Mouse (Mus musculus) inflammation-experienced regulatory T-cells, adult 6 months (primary cell): ENCODE measurements around the gene Oasl1. TPM values are rescaled to one million over a fixed set of nuclear protein-coding genes. Genes with fewer than 3 reads are reported as not detected.
"Not testable (repeated sequence)": the region's sequence is repeated elsewhere in the genome, so short reads cannot be mapped to it uniquely, and the experiment has no call there.

Experiments
- ATAC-seq: one replicate; pipeline ENCODE4 v1.8.0; 2017
- polyA plus RNA-seq, 3 experiments: library from polyadenylated mRNA; unstranded; fragments of 100-300 nt; shearing (Covaris generic); gene quantifications; one replicate each; pipeline ENCODE4 v1.2.1; 2017

Oasl1 gene
- polyA plus RNA-seq, 3 experiments from 2014 or later = 1.9 to 3.9 (median 2.6) TPM

DNA sequence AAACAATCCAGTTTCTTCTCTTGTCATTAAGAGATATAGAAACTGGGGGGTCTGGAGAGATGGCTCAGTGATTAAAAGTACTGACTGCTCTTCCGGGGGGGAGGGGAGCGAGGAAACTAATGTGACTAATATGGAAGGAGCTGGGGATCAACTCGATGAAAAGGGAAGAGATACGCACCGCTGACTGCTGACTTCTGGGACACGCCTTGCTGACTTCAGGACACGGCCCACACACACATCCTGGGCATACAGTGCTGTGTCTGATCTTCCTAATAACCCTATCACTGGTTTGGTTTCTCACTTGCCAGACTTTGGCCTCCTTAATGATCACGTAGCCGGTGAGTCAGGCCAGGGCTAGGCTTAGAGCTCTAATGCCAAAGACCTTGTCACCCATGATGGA, 3.7 kb downstream of the Oasl1 start:
- ATAC-seq = no peak

- no peak for ATAC-seq
Measured at GRCm38 (mm10) chr5:114931626-114932025, 8.6 kb downstream of the Oasl1 start.

DNA sequence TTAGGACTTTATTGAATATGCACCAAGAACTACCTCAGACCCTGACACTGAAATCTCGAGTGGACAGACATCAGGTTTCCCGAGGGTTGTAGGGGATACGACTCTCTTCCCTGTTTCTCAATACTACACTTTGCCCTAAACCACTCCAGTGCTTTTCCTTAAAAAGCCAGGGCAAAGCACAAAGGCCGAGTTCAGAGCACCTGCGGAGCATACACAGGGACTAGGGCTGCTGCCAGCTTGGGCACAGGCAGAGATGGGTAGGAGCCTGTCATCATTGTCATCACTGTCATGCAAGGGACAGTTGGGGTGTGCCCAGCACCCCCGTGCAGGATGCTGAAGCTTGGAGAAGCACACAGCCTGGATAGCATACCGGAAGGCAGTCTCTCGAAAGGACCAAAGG, 10.2 kb downstream of the Oasl1 start:
- no peak for ATAC-seq

- no peak for ATAC-seq
Measured at GRCm38 (mm10) chr5:114935838-114936237, 12.8 kb downstream of the Oasl1 start.

DNA sequence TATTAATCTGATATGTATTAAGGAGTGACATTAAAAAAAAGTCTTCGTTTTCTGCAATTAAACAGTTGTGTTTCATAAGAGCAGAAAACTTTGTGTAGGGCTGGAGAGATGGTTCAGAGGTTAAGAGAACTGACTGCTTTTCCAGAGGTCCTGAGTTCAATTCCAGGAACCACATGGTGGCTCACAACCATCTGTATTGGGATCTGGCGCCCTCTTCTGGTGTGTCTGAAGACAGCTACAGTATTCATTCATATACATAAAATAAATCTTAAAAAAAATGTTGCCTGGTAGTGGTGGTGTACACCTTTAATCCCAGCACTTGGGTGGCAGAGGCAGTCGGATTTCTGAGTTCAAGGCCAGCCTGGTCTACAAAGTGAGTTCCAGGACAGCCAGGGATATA, 18.1 kb downstream of the Oasl1 start:
- not testable (repeated sequence) for ATAC-seq

- ATAC-seq = peak; percentile 99
Measured at GRCm38 (mm10) chr5:114942074-114942765, 19.2 kb downstream of the Oasl1 start, which contains the start of gene 2210016L21Rik. 2210016L21Rik (plus strand) TSS chr5:114942158.

DNA sequence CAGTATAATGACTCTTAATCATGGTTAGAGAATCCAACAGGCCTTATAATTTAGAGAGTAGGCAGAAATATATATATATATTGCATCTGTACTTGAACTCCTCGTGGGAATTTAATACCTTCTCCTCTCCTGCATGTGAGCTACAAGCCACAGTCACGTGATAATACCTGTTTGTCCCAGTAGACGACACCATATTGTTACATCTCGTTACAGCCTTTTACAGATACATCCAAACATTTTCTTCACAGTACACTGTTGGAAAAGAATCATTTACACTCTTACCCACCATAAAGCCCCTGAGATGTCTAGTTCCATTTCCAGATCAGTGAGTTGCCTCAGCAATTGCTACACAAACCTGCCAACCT, 19.7 kb downstream of the Oasl1 start:
- ATAC-seq = no peak

GRCm38 (mm10) chr5:114945072-114945471, 22.0 kb downstream of the Oasl1 start:
- ATAC-seq = no peak

- ATAC-seq = no peak
Measured at GRCm38 (mm10) chr5:114948891-114949290, 25.9 kb downstream of the Oasl1 start.

DNA sequence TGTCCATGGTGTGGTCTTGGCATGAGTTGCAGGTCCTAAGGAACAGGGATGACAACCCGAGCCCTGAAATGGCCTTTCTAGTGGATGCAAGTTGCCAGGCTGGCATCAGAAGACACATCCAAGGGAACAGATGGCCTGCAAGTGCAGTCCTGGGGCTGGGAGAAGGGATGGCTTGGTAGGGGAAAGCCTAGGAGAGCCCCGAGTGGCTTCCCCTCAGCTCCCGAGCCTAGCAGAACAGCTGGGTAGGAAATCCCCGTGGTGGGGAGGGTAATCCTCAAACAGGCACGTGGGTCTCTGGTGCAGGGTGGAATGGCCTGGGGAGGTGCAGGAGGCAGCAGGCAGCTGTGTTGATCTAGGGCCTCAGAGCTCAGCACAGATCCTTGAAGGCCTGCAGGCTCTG, 26.3 kb downstream of the Oasl1 start:
- no peak for ATAC-seq

GRCm38 (mm10) chr5:114949812-114950211, 26.8 kb downstream of the Oasl1 start:
- ATAC-seq = no peak

DNA sequence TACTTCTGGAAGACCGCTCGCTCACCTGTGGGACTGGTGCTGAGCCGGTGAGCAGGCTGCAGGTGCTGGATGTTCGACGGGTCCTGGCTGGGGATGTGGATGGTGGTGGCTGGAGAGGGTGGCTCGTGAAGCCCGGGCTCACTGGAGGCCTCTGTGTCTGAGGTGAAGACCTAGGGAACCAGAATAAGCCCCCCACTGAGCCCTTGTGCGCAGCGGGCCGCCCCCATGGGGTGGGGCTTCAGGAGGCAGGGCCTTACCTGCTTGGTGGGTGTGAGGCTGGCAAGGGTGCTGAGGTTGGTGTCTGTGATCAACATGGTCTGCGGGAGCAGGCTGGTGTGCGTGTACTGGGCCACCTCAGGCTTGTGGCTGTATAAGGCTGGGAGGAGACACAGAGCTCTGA, 27.6 kb downstream of the Oasl1 start:
- no peak for ATAC-seq

DNA sequence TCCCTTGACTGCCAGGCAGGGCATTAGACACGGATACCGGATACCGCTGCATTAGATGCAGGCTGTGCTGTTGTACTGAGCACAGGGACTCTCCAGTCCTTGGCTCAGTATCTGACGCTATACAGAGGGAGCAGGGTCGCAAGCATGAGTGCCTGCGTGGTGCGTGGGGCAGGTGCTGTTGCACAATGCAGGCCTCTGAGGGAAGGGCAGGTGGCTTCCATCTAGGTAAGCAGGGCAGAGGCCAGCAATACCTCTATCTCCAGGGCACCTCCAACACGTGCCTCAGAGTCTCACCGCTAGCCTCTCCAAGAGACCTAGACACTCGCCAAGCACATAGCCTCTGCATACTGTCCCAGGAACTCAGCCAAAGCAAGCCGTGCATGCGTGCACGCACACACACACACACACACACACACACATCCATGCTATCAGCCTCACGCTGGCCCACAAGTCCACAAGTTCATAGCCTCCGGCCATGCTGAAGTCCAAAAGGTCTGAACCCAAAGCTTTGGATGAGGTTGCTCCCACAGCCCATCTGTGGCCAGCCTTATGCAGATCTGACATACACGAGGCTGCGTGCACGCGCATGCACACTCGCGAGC, 28.3 kb downstream of the Oasl1 start:
- no peak for ATAC-seq

DNA sequence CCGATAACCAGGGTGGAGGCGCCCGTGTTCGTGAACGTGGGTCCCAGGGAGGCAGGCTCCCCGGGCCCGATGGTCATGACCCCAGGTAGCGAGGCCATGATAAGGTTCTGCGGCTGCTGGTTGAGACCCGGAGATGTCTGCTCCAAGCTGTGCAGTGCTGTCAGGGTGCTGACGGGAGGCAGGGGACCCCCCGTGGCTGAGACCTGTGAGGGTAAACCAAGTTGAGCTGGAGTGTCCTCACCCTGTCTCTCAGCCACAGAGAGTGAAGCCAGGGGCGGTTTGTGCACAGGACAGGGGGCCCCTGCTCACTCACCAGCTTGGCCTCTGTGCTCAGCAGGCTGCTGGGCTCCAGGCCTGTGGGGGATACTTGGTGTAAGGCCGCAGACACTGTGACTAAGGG, 30.3 kb downstream of the Oasl1 start:
- ATAC-seq = no peak

GRCm38 (mm10) chr5:114958069-114958468, 35.0 kb downstream of the Oasl1 start:
- ATAC-seq = no peak

- ATAC-seq = no peak
Measured at GRCm38 (mm10) chr5:114961590-114962360, 38.7 kb downstream of the Oasl1 start.

GRCm38 (mm10) chr5:114964315-114964966, 41.4 kb downstream of the Oasl1 start:
- ATAC-seq = no peak

GRCm38 (mm10) chr5:114964967-114965898, 42.2 kb downstream of the Oasl1 start:
- ATAC-seq = no peak

GRCm38 (mm10) chr5:114967523-114968268, 44.7 kb downstream of the Oasl1 start:
- no peak for ATAC-seq

GRCm38 (mm10) chr5:114968651-114969050, 45.6 kb downstream of the Oasl1 start:
- no peak for ATAC-seq

GRCm38 (mm10) chr5:114969064-114969463, 46.0 kb downstream of the Oasl1 start:
- no peak for ATAC-seq
